Mouse (Mus musculus) embryonic facial prominence, embryonic 11.5 days (tissue): ENCODE measurements around the gene Samd8. TPM values are rescaled to one million over a fixed set of nuclear protein-coding genes. Genes with fewer than 3 reads are reported as not detected.

Experiments
- ATAC-seq: fragments of 200-750 bp; cut with Nextera tagmentation; replicated peaks from 2 replicates; pipeline ENCODE4 v1.8.0; 2017; ENCODE audit warnings: low read depth; ENCODE audit not compliant: insufficient number of reproducible peaks, low FRiP score, low TSS enrichment
- DNase-seq: peaks from one replicate; pipeline ENCODE4 v3.0.0-alpha.2; 2015; ENCODE audit warnings: low spot score
- H3K27ac ChIP-seq: fragments of 300-500 bp; sonication (generic); replicated peaks from 2 replicates; pipeline ENCODE4 v1.5.1; 2014; ENCODE audit warnings: mild to moderate bottlenecking, low read depth, low read length, control low read depth
- H3K27me3 ChIP-seq: fragments of 300-500 bp; sonication (generic); 2 replicates; pipeline ENCODE4 v1.6.1; 2014; ENCODE audit warnings: mild to moderate bottlenecking, low read length, moderate library complexity, mixed read lengths; ENCODE audit not compliant: control insufficient read depth, insufficient read depth
- H3K36me3 ChIP-seq: fragments of 300-500 bp; sonication (generic); replicated peaks from 2 replicates; pipeline ENCODE4 v1.6.1; 2014; ENCODE audit warnings: low read depth, mild to moderate bottlenecking, low read length, moderate library complexity, mixed read lengths; ENCODE audit not compliant: control insufficient read depth, insufficient read depth
- H3K4me1 ChIP-seq: fragments of 300-500 bp; sonication (generic); 2 replicates; pipeline ENCODE4 v1.6.1; 2014; ENCODE audit warnings: low read length, mixed read lengths; ENCODE audit not compliant: control insufficient read depth, insufficient read depth
- H3K4me2 ChIP-seq: fragments of 300-500 bp; sonication (generic); 2 replicates; pipeline ENCODE4 v1.6.1; 2014; ENCODE audit warnings: low read depth, mild to moderate bottlenecking, control low read depth, low read length, moderate library complexity
- H3K4me3 ChIP-seq: fragments of 300-500 bp; sonication (generic); 2 replicates; pipeline ENCODE4 v1.5.1; 2014; ENCODE audit warnings: low read depth, low read length, control low read depth
- H3K9ac ChIP-seq: fragments of 300-500 bp; sonication (generic); replicated peaks from 2 replicates; pipeline ENCODE4 v1.6.1; 2014; ENCODE audit warnings: mild to moderate bottlenecking, control low read depth, low read length
- H3K9me3 ChIP-seq: fragments of 300-500 bp; sonication (generic); replicated peaks from 2 replicates; pipeline ENCODE4 v1.6.1; 2016; ENCODE audit warnings: mild to moderate bottlenecking, low read length, inconsistent platforms, mixed read lengths; ENCODE audit not compliant: control insufficient read depth
- WGBS: fragments of 180-500 bp; shearing (Covaris S2); extraction: QIAGEN DNeasy Blood & Tissue Kit; methylation state at CpG from one replicate; pipeline ENCODE4 v1.1.7; 2014; 5-methylcytosine and 5-hydroxymethylcytosine counted together
- polyA plus RNA-seq: library from polyadenylated mRNA; unstranded; fragments of >200 nt; fragmentation: Nextera tagmentation; extraction: Ambion mirVana; gene quantifications from 2 replicates; pipeline ENCODE4 v1.2.1, GENCODE M21; 2014

The Samd8 gene
- polyA plus RNA-seq, 1 experiment from 2014 or later, result 11.9 TPM

GRCm38 (mm10) chr14:21766398-21766958, 16.1 kb downstream of the Samd8 start:
- no peak overlapping the region for H3K27ac ChIP-seq
- no peak overlapping the region for H3K4me2 ChIP-seq
- H3K4me3 ChIP-seq, result no peak overlapping the region
- H3K36me3 ChIP-seq, result no peaks in the 10 kb centered on the region
- H3K27me3 ChIP-seq, result no peaks in the 10 kb centered on the region
- WGBS, result 90% methylated on average over 6 of the region's 6 CpGs
- H3K9ac ChIP-seq, result no peak overlapping the region
- H3K9me3 ChIP-seq, result no peaks in the 10 kb centered on the region
- ATAC-seq (no peak), DNase-seq (no peak)
- H3K4me1 ChIP-seq, result no peaks in the 10 kb centered on the region

GRCm38 (mm10) chr14:21772506-21773281, 22.4 kb downstream of the Samd8 start:
- no peak for DNase-seq
- no peak overlapping the region for H3K4me2 ChIP-seq
- H3K4me1 ChIP-seq, result no peaks in the 10 kb centered on the region
- H3K9me3 ChIP-seq, result no peaks in the 10 kb centered on the region
- no peaks in the 10 kb centered on the region for H3K27me3 ChIP-seq
- WGBS, result 77% methylated on average over 11 of the region's 11 CpGs
- no peak overlapping the region for H3K4me3 ChIP-seq
- no peak overlapping the region for H3K9ac ChIP-seq
- no peak for ATAC-seq
- H3K36me3 ChIP-seq, result no peaks in the 10 kb centered on the region; the same call in 1 of the 2 replicates
- H3K27ac ChIP-seq, result no peak overlapping the region

- ATAC-seq (no peak), DNase-seq (no peak)
- 77% methylated on average over 2 of the region's 2 CpGs for whole genome bisulfite sequencing
- no peak overlapping the region for H3K9ac ChIP-seq
- H3K27me3 ChIP-seq, result no peaks in the 10 kb centered on the region
- H3K4me1 ChIP-seq, result no peaks in the 10 kb centered on the region
- no peak overlapping the region for H3K27ac ChIP-seq
- H3K36me3 ChIP-seq, result no peaks in the 10 kb centered on the region; the same call in 1 of the 2 replicates
- no peak overlapping the region for H3K4me2 ChIP-seq
- no peaks in the 10 kb centered on the region for H3K9me3 ChIP-seq
- no peak overlapping the region for H3K4me3 ChIP-seq
Observed at GRCm38 (mm10) chr14:21773946-21774345, 23.6 kb downstream of the Samd8 start.

GRCm38 (mm10) chr14:21776201-21776600, 25.9 kb downstream of the Samd8 start:
- ATAC-seq (no peak), DNase-seq (no peak)
- whole genome bisulfite sequencing, result 92% methylated on average over 4 of the region's 4 CpGs
- Histone ChIP-seq H3K27ac (no peak overlapping the region), H3K27me3 (no peaks in the 10 kb centered on the region), H3K4me1 (no peaks in the 10 kb centered on the region), H3K4me2 (no peak overlapping the region), H3K36me3 (no peaks in the 10 kb centered on the region; the same call in none of the 2 replicates), H3K4me3 (no peak overlapping the region), H3K9me3 (no peaks in the 10 kb centered on the region), H3K9ac (no peak overlapping the region)

- Histone ChIP-seq H3K9me3 (no peaks in the 10 kb centered on the region), H3K4me1 (no peaks in the 10 kb centered on the region), H3K36me3 (no peaks in the 10 kb centered on the region), H3K27me3 (no peaks in the 10 kb centered on the region), H3K4me3 (no peak overlapping the region), H3K27ac (no peak overlapping the region), H3K9ac (no peak overlapping the region), H3K4me2 (no peak overlapping the region)
- whole genome bisulfite sequencing, result 91% methylated on average over 4 of the region's 4 CpGs
- DNase-seq (no peak), ATAC-seq (no peak)
Observed at GRCm38 (mm10) chr14:21786500-21786899, 36.2 kb downstream of the Samd8 start.

- WGBS, result 83% methylated on average over 3 of the region's 3 CpGs
Observed at GRCm38 (mm10) chr14:21787374-21787773, 37.0 kb downstream of the Samd8 start.

GRCm38 (mm10) chr14:21788121-21788520, 37.8 kb downstream of the Samd8 start:
- no peaks in the 10 kb centered on the region for H3K36me3 ChIP-seq
- no peak overlapping the region for H3K4me3 ChIP-seq
- H3K4me1 ChIP-seq, result no peaks in the 10 kb centered on the region
- no peak overlapping the region for H3K27ac ChIP-seq
- 95% methylated on average over 5 of the region's 5 CpGs for WGBS
- H3K4me2 ChIP-seq, result no peak overlapping the region
- H3K9me3 ChIP-seq, result no peaks in the 10 kb centered on the region
- H3K27me3 ChIP-seq, result no peaks in the 10 kb centered on the region
- DNase-seq (no peak), ATAC-seq (no peak)
- no peak overlapping the region for H3K9ac ChIP-seq

More at GRCm38 (mm10) chr14:21787374-21787773, 37.0 kb downstream of the Samd8 start:
- Histone ChIP-seq H3K27me3 (no peaks in the 10 kb centered on the region), H3K4me1 (no peaks in the 10 kb centered on the region), H3K9me3 (no peaks in the 10 kb centered on the region), H3K36me3 (no peaks in the 10 kb centered on the region), H3K9ac (no peak overlapping the region), H3K4me3 (no peak overlapping the region), H3K4me2 (no peak overlapping the region), H3K27ac (no peak overlapping the region)
- no peak for DNase-seq
- no peak for ATAC-seq

GRCm38 (mm10) chr14:21790585-21791251, 40.4 kb downstream of the Samd8 start:
- DNase-seq, result no peak
- no peaks in the 10 kb centered on the region for H3K36me3 ChIP-seq
- no peaks in the 10 kb centered on the region for H3K27me3 ChIP-seq
- no peaks in the 10 kb centered on the region for H3K9me3 ChIP-seq
- no peak overlapping the region for H3K9ac ChIP-seq
- no peak overlapping the region for H3K4me3 ChIP-seq
- H3K4me1 ChIP-seq, result no peaks in the 10 kb centered on the region
- no peak overlapping the region for H3K27ac ChIP-seq
- no peak for ATAC-seq
- no peak overlapping the region for H3K4me2 ChIP-seq
- 89% methylated on average over 9 of the region's 9 CpGs for WGBS
